Mouse (Mus musculus) lung, embryonic 16.5 days (tissue): ENCODE data around the gene Havcr2. TPM values are rescaled to one million over a fixed set of nuclear protein-coding genes. Genes with fewer than 3 reads are reported as not detected.

Experiments
- polyA plus RNA-seq: library from polyadenylated mRNA; unstranded; fragments of >200 nt; fragmentation: Nextera tagmentation; extraction: Ambion mirVana; gene quantifications from 2 replicates; pipeline ENCODE4 v1.2.1, GENCODE M21; 2015

Gene Havcr2
- polyA plus RNA-seq, 1 experiment from 2014 or later, result 0.09 TPM

Other genes with a start within 250 kb of the Havcr2 start
- gene Fndc9, start 219.4 kb upstream of the Havcr2 start, polyA plus RNA-seq, result 0.06 and 0.33 TPM in 2 replicates
- 8.6 and 9.9 TPM in 2 replicates for gene Cyfip2, start 142.1 kb upstream of the Havcr2 start, polyA plus RNA-seq
- gene Itk, start 65.4 kb upstream of the Havcr2 start, polyA plus RNA-seq, result 0.33 and 0.82 TPM in 2 replicates
- gene Fam71b, start 58.4 kb upstream of the Havcr2 start, polyA plus RNA-seq, result not detected in 2 replicates
- 62.3 and 65.6 TPM in 2 replicates for gene Med7, start 18.0 kb upstream of the Havcr2 start, polyA plus RNA-seq
- gene Gm12169, start 69.3 kb downstream of the Havcr2 start, polyA plus RNA-seq, result not detected in 2 replicates
- not detected in 2 replicates for gene BC053393, start 116.6 kb downstream of the Havcr2 start, polyA plus RNA-seq
- gene Dppa1, start 174.3 kb downstream of the Havcr2 start, polyA plus RNA-seq, result not detected in 2 replicates